Mouse (Mus musculus) inflammation-experienced regulatory T-cells, adult 6 months (primary cell): ENCODE results near the gene Blvrb. TPM values are rescaled to one million over a fixed set of nuclear protein-coding genes. Genes with fewer than 3 reads are reported as not detected.
"Not testable (repeated sequence)": the region's sequence is repeated elsewhere in the genome, so short reads cannot be mapped to it uniquely, and the experiment has no call there.

Experiments
- ATAC-seq: one replicate; pipeline ENCODE4 v1.8.0; 2017
- polyA plus RNA-seq, 3 experiments: library from polyadenylated mRNA; unstranded; fragments of 100-300 nt; shearing (Covaris generic); gene quantifications; one replicate each; pipeline ENCODE4 v1.2.1; 2017

Gene Blvrb
- polyA plus RNA-seq, 3 experiments from 2014 or later, result 6.0 to 21.7 (median 17.0) TPM

DNA sequence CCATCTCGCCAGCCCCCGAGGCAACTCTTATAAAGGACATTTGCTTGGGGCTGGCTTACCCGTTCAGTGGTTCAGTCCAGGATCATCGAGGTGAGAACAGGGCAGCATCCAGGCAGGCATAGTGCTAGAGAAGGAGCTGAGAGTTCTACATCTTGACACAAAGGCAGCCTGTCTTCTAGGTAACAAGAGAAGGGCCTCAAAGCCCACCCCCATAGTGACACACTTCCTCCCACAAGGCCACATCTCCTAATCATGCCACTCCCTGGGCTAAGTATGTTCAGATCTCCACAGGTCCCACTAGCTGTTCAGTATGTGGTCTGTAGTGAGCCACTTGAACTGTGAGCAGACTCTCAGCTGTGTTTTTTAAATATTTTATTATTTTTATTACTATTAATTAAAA is 36.1 kb downstream of the Blvrb start:
- ATAC-seq, result no peak

DNA sequence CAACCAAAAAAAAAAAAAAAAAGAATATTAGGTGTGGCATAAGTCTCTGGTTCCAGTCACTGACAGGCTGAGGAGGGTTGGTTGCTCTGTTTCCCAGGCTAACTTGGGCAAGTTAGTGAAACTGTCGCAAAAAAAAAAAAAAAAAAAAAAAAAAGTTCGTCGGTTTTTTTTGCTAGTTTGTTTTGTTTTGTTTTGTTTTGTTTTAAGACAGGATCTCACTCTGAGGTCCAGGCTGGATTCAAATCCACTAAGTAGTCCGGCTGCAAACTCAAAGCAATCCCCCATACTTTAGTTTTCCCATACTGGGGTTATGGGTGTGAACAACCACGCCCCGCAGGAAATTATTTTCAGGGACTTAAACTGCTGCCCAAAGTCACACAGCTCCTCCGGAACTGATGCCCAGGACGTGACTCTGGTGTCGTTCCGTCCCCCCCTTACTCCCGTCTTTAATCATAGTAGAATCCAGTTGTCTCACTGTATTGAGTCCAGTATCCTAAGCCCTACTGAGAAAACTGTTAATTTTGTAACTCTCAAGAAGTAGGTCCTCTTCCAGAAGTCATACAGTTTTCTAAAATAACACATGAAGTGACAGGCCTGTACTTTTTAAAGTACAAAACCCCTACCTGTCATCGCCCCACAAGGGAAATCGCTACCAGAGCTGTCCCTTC is 38.5 kb downstream of the Blvrb start:
- ATAC-seq, result no peak

DNA sequence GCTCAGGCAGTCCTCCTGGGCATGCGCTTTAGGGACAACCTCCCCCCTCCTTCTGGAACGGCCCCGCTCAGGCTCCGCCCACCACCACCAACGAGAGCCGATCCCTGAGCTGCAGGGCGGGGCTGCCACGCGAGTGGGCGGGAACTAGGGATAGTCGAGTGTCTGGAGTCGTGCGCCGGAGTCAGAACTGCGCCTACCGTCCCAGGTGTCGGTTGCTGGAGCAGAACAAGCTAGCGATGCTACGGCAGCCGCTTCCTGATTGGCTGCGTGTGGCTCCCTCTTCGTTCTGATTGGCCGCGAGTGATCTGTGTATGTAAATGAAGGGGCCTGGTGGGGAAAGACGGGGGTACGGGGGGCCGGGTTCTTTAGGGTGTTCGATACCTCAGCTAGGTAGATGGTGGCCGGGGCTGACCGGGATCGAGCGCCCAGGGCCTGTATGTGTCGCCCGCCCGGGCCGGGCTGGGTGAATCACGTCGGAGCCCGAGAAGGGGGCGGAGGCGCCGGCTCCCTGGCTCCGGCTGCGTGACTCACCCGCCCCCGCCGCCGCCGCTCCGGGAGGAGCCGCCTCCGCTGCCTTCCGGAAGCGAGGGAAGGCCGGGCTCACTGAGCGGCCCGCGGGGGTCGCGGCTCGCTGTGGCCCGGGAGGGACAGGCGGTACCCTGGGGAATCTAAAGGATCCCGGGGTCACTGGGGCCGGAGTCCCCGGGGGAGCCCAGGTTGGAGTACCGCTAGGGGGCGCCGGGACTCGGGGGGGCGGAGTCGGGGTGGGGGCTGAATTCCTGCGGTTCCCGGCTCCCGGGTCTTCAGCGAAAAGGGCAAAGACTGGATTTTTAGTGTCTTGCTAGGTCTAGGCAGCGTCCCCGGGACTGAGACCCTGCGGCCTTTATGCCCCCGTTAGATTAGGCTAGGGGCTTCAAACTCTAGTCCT is 39.3 kb downstream of the Blvrb start, which contains the start of gene Sertad1:
Gene Sertad1 (plus strand): TSS at position 141 of the 928 bp plus-strand sequence.
- ATAC-seq, result peak; percentile 82

DNA sequence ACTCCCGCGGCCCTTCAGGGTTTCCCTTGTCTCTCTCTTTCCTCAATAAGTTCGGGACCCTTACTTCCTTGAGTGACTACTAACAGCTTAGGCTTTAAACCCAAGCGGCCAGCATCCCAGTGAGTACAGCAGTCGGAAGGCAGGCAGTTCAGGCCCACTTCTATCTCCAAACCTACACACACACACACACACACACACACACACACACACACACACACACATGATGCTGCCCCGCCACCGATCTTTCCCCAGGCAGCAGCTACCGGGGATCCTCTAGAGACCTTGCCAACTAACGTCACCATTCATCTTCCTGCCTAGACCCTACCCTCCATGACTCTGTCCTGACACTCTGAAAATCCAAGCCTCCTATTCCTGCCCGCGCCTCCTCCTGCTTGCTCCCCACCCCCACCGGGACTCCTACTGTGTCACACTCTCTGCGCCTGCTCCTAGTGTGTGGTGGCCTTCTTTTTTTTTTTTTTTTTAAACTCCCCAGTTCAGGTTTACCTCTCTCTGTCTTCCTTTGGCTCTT is 40.0 kb downstream of the Blvrb start:
- ATAC-seq, result no peak

DNA sequence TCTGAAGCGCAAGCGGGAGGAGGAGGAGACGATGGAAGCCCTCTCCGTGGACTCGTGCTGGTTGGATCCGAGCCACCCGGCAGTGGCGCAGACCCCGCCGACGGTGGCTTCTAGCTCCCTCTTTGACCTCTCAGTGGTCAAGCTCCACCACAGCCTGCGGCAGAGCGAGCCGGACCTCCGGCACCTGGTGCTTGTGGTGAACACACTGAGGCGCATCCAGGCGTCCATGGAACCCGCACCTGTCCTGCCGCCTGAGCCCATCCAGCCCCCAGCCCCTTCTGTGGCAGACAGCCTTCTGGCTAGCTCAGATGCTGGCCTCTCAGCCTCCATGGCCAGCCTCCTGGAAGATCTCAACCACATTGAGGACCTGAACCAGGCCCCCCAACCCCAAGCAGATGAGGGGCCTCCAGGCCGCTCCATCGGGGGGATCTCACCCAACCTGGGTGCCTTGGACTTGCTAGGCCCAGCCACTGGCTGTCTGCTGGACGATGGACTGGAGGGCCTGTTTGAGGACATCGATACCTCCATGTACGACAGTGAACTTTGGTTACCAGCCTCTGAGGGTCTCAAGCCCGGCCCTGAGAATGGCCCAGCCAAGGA is 41.6 kb downstream of the Blvrb start:
- ATAC-seq, result no peak

DNA sequence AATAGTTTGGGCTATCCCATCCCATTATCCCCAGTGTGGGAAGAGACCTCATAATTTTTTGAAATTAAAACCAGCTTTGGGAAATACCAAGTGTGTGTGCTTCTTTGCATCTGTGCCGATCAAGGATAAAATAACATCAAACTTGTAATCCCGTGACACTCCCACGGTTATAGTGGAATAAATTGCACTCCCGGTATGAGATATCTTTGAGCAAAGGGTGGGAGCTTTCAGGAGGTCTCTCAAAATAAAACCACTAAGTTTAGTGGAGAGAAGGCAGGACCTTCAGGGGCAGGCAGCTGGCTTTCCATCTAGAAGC is 42.4 kb downstream of the Blvrb start:
- no peak for ATAC-seq

DNA sequence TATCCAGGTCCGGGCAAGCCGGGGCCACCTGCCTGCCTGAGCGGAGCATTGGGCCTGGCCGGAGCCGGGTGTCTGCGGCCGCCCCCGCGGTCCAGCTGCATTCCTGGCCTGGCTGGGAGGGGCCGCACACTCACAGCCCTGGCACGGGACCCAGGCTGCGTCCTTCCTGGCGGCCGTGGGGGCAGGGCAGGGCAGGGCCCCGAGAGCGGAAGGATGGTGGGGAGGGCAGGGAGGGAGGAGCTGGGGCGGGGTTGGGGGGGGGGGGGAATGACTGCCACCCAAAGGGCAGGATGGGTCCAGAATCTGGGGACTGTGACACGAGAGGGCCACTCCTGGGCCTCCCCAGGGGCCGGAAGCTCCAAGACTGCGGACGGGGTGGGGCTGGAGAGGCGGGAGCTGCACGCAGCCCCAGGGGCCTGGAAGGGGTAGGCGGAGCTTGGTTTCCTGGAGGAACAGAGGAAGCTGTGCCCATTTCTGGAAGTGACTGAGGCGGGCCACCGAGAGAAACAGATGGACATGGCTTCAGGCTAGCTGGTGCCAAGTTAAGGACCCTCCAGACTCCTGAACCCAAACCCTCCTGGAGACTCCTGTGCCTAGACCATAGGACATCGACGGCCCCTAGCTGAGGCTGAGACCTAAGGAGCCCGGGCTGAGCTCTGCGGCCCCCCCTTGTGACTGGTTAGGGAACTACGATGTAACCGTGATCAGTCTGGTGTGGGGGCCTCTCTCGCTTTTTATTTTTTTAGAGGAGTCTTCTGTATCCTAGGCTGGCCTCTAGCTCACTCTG is 43.0 kb downstream of the Blvrb start:
- peak; percentile 42 for ATAC-seq

DNA sequence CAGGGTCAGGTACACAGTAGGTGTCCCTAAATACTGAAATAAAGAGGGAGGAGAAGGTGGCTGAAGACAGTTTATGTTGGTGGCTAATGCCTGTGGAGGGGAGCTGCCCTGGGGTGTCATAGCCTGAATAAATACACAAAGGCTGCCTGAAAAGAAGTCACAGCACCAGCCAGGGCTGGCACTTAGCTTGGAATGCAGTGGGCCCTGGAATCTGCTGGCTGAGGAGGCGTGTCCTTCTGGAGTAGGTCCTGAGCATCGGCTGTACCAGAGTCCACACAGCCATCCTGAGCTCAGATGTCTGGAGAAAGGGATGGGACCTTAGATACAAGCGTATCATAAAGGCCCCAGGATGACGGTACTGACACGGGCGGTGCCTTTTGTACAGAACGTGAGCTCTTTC is 44.1 kb downstream of the Blvrb start:
- no peak for ATAC-seq

DNA sequence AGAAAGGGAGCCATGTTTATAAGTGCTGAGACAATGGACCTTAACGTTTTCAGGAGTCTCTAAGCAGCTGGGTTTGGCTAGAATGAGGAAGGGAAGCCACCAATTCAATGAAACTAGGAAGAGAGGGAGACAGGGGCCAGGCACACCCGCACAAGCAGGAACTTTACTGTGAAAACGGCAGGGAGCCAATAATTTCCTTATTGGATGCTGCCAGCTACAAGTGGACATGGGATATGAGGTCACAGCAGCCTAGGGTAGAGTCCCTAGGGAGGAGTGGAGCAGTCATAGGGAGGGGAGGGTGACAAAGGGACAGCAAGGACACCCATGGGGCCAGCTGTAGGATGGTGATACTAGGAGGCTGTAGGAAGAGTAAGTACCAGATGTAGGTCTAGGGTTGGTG is 45.2 kb downstream of the Blvrb start:
- no peak for ATAC-seq

DNA sequence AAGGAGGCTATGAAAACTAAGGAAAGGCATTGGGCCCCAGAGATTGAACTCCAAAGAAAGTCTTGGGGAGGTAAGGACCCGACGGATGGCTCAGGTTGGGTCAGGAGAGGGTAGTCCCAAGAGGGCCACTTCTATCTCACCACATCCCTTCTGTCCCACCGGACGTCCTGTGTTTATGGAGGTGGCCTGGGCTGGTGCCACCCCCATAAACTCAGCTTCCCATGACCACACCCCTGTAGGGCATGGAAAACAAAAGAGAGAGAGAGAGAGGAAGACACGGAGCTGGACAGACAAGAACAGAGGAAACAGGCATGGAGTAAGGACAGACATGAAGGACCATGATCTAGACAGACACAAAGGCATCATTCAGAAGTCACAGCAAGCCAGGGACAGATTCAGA is 45.7 kb downstream of the Blvrb start:
- ATAC-seq, result no peak

DNA sequence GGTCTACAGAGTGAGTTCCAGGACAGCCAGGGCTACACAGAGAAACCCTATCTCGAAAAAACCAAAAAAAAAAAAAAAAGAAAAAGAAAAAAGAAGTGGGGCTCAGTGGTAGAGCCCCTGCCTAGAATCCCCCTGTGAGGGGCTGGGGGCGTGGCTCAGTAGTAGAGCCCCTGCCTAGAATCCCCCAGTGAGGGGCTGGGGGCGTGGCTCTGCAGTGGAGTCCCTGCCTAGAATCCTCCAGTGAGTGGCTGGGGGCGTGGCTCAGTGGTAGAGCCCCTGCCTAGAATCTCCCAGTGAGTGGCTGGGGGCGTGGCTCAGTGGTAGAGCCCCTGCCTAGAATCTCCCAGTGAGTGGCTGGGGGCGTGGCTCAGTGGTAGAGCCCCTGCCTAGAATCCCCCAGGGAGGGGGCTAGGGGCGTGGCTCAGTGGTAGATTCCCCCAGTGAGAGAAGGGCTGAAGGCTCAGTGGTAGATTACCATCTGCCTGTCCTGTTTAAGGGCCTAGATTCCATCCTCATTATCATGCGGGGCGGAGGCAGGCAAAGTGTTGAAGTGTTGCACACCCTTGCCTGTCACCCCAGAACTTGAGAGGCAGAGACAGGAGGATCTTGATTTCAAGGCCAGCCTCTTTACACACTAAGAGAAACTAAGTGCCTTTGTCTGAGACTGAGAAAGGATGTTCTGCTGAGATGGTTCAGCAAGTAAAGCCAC is 47.0 kb downstream of the Blvrb start:
- ATAC-seq, result not testable (repeated sequence)

DNA sequence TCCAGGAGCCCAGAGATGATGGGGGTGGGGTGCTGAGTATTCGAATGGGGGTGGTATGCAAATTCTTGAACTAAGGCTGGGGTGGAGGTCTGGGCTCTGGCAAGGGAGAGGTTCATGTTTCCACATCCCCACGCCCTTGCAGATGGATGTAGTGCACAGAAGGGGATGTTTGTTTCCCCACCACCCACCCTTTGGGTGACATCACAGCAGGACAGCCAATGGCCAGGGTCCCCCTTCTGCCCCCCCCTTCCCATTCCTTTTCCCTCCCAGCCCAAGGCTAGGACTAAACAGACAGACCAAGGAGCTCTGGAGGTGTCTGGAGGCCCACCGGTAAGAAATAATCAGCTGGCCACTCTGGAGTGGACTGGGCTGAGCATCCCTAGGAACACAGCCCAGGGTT is 51.3 kb downstream of the Blvrb start, which contains the start of gene Prx:
Gene Prx (plus strand): TSS at position 289 of the 400 bp plus-strand sequence.
- no peak for ATAC-seq

DNA sequence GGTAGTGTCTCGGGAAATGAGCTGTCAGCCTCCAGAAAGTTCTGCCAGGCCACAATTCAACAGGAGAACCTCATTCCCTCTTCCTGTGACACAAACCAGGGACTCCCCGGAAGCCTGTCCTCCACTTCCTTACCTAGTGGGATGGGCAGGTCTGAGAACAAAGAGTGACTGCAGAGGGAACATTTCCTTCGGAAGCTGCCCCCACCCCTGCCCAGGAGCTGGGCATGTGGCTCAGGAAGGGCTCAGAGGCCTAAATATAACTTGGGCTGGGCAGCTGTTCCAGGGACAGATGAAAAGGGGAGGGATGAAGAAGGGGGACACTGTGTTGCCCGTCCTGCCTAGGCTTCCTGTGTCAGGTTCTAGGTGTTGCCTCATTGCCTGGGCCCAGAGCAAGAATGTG is 53.8 kb downstream of the Blvrb start:
- no peak for ATAC-seq

DNA sequence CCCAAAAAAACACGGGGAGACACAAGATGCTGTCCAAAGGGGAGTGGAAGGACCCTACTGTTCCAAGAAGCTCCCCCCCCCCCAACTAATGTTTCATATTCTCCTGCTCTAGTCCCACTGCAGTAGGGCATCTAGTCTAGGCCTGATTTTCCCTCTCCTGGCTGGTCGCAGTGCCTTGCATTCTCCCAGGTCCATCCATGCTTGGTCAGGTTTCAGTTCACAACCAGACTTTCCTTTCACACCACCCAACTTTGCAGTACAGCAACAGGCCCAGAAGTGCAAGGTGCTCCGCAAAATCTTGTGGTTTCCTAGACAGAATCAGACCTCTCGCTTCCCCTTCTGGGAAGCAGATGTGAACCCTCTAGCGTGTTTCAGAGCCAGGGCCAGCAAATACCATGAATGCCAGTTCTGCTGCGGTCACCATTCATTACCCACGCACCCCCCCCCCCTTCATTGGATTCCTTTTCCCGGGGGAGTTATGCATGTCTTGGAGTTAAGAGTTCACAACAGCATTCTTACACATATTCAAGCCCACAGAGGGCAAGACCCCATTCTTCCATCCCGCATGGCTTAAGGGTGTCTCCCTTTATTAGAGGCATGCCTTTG is 59.1 kb downstream of the Blvrb start:
- ATAC-seq, result no peak

DNA sequence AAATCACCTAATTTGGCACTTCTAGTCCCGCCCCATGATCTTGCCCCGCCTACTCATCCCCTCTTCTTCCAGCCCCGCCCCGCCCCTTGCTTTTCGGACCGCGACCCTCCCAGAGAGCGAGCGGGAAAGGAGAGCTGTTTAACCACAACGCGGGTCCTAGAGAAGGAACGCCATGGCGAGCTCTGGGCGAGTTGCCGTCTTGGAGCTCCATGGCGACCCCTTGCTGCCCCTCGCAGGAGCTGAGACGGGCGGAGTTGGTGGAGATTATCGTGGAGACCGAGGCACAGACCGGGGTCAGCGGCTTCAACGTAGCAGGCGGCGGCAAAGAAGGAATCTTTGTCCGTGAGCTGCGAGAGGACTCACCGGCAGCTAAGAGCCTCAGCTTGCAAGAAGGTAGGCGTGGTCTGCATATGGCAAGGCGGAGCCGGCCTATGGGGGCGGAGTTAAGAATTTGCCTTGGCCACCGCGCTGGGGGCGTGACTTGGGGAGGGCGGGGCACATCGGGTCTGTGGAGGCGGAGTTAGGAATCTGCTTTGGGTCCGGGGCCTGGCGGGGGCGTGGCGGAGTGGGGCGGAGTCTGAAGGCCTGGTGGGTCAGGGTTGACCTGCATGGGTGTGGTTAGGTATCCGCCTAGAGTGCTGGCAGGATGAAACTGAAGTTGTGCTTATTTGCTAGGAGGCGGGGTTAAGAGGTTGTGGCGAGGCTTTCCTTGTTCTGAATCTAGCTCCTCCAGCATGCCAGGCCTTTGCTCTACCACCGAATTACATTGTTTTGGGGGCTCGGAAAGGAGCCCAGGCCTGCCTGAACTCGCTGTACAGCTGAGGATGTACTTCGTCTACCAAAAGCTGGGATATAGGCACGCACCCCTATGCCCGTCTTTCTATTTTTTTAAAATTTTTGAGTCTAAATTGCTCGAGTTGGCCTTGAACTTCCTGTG is 60.2 kb downstream of the Blvrb start:
- ATAC-seq, result peak; percentile 87

DNA sequence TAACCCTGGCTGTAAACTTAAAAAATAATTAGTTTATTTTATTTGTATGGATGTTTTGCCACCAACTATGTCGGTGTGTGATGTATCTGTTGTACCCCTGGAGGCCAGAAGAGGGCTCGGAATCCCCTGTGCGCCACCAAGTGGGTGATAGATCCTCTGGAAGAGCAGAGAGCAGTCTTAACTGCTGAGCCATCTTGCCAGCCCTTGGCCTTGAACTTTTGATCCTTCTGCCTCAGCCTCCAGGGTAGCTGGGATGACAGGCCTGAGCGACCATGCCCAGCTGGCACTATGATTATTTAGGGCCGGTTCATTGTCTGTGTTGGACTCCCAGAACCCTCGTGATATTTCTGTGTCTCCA is 60.8 kb downstream of the Blvrb start:
- ATAC-seq, result peak; percentile 73

DNA sequence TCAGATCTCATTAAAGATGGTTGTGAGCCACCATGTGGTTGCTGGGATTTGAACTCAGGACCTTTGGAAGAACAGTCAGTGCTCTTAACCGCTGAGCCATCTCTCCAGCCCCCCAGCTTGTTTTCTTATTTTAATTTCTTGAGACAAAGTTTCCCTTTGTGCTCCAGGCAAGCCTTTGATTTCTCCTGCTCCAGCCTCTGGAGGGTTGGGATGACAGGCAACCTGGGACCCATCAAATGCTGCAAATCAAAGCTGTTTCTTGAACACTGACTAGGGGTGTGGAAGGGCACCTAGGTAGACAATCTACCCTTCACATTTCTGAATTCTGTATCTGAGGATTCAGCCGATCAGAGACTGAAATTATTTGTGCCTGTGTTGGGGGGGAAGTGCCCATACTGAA is 63.0 kb downstream of the Blvrb start:
- no peak for ATAC-seq

DNA sequence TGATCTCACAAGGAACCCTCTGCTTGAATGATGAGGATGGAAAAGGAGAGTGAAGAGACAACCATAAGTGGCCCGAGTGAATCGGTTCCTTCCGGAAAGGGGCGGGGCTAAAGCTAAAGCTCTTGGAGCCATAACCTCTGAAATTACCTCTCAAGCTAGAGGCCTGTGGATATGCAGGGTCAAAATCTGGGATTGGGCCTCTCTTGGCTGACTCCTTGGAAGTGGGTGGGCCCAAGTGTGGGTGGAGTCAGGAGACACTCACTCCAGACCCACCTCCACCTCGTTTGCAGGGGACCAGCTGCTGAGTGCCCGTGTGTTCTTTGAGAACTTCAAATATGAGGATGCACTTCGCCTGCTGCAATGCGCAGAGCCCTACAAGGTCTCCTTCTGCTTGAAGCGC is 67.2 kb downstream of the Blvrb start:
- ATAC-seq, result no peak
